Mouse (Mus musculus) embryo, embryonic 10 days (tissue): ENCODE results near the gene Dnah2.

Source experiments
- DNase-seq: peaks from one replicate; pipeline ENCODE4 v3.0.0-alpha.2; 2015; ENCODE audit warnings: low spot score

The Dnah2 gene

DNA sequence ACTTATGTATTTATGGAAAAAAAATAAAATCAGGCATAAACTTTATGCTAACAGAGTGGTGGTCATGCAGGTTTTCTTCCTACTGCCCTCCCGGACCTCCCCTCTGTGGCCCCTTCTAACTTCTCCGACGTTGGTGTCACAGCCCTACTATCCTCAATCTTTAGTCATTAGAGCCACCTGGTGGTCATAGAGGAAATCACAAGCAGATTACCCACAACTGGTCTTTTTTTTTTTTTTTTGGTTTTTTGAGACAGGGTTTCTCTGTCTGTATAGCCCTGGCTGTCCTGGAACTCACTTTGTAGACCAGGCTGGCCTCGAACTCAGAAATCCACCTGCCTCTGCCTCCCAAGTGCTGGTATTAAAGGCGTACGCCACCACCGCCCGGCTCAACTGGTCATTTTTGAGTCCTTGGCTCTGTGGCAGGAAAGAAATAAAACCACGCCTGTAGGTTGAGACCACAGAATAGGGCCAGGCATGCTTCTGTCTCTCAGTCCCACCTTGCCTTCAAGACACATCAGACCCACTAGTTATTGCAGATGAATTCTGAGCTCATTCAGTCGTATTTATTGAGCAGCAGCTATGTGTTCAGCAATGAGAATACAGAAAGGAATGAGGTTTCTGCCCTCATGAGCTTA lies 158.4 kb downstream of the Dnah2 start:
- DNase-seq = peak; percentile 88

DNA sequence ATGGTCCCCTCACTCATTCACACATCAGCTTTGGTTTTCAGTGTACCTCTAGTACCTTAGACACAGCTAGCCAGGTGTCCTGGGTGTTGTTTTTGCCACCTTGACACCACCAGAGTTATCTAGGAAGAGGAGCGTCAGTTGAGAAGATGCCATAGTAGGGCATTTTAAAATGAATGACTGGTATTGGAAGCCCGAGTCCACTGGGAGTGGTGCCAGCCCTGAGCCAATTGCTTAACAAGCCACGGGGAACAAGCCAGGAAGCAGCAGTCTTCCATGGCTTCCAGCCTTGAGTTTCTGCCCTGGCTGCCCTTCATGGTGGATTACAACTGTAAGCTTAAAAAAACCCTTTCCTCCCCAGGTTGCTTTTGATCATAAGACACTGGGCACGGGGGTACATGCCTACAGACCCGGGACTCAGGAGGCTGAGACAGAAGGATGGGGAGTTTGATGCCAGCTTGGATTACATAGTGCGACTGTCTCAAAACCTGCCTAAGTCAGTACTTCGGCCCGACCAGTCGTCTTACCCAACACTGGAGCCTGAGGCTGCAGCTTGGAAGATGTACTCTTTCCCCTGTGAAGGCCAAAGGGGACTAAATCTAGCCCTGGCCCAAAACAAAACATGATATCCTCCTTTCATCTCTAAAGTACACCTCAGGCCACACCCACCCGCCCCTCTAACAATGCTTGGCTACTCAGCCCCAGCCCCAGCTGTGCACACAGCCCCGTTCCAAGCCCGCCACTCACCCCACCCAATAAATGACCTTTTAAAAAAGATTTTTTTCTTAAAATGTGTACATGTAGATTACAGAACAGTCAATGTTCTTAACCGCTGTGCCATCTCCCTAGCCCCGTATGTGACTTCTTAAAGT lies 159.1 kb downstream of the Dnah2 start:
- DNase-seq = no peak

DNA sequence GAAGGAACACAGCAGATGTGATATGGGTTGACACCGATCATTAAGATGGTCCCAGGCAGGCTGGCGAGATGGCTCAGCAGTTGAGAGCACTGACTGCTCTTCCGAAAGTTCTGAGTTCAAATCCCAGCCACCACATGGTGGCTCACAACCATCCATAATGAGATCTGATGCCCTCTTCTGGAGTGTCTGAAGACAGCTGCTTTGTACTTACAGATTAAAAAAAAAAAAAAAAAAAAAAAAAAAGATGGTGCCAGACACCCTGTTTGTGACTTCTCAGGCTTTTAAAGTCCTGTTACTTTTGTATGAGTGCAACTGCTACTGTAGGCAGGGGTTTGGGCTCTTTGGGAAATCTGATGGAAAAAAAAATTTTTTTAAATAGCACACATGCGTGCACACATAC lies 160.2 kb downstream of the Dnah2 start:
- no peak for DNase-seq

DNA sequence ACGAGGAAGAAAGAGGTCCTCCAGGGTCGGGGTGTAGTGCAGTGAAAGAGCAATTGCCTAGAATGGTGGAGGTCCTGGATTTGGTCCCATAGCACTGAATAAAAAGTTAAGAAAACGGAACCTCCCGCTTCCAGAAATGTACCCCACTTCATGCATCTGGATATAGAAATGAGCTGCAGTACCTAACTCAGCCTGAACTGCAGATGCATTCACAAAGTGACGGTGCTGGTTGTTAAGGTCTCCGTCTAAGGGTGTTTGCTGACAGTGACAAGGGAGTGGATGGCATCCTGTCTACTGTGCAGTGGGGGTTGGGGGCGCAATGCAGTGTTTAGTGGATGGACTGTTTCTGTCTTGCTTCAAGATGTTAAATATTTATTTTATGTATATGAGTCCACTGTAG lies 162.2 kb downstream of the Dnah2 start:
- DNase-seq = no peak

DNA sequence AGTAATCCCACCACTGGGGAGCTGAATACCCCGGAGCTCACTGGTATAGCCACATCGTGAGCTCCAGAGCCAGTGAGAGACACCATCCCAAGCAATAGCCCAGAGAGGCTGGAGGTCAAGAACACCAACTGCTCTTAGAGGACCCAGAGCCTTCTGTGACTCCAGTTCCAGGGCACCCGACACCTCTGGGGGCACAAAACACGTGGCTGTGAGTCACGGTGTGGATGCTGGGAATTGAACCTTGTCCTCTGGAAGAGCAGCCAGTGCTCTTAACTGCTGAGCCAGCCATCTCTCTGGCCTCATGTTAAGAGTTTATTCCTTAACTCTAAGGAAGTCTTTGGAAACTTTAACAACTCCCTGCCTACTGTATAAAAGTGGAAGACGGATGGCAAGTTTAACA lies 163.9 kb downstream of the Dnah2 start:
- DNase-seq = no peak

DNA sequence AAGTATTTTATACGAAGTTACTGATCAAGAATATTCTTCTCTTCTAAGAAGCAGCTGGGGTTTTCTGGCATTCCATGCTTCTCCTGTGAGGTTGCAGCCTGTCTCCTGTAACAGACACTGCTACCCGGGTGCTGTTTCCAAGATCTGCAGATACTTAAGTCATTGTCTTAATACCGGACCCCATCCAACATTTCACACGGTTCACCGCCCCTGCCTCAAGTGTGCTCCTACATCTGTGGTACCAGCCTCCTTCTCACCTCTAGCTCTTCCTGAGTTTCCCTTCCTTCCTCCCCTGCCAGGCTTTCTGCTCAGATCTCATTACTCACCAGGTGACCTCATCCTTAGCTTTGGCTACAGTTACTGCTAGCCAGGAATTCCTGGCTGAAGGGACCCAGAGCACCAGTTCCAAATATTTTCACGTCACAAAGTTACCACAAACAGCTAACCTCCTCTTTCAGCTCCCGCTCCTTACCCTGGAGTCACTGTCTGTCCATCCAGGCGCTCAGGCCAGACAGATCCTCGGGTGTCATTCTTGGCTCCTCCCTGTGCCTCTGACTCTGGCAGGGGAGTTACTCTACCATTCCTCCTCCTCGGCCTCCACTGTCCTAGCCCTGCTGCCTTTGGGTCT lies 166.3 kb downstream of the Dnah2 start:
- DNase-seq = no peak

DNA sequence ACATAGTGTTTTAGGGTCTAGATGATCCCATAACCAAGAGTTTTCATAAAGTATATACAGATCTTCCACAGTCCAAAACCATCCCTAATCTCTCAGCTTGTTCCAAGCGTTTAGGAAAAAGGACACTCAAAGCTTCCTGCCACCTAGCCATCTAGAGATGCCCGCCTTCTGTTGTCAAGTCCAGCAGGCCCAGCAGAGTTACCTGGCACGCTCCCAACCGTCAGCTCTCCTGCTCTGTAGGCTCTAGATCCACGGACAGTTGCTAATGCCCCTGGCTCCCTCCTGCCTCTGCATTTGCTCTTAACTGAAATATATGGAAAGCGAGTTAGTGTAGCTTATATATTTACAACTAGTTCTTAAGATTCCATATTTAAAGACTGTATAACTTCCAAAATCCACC lies 167.6 kb downstream of the Dnah2 start:
- DNase-seq = no peak

DNA sequence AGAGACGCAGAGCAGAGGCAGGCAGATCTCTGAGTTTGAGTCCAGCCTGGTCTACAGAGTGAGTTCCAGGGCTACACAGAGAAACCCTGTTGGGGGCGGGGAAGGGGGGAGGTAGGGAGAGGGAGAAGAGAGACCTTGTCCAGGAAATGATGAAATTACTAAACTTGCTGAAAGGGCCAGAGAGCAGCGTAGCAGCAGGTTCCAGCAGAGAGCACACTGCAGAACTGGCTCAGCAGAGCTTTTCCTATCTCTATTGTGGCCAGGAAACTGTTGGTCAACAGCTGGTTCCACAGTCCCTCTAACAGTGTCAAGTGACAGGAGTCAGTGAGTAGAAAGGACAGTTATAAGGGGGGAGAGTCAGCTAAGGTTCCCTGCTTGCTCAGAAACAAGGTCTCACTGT lies 169.3 kb downstream of the Dnah2 start:
- no peak for DNase-seq

DNA sequence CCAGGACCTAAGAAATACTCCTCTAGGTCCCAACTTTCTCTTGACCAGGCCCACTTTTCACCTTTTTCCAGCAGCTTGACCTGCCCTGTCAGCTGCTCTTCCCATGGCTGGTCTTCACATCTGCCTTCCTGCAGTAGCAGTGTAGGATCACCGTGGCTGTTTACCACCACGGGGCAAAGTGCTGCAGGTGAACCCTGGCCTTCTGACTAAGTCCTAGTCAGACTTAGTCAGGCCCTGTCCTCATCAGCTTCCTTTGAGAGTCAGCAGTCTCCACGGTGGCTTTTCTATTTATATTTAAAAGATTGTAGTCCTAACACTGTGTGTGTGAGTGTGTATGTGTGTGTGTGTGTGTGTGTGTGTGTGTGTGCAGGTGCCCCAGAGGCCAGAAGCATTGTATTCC lies 171.1 kb downstream of the Dnah2 start:
- DNase-seq = no peak

DNA sequence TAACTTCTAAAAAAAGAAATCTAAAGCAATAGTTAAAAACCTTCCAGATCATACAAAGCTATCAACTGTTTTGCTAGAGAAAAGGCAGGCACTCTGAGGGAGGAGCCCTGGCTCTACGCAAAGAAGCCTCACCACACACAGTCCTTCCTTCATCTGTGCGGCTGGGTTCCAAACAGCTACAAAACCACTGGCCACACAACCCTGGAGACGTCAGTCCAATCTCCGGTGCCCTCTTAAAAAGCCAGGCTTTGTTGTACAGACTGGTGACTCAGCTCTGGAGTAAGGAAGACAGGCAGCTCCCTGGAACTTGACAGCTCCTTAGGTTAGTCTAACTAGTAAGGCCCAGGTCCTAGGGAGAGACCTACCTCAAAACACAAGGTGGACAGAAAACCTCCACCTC lies 173.3 kb downstream of the Dnah2 start:
- no peak for DNase-seq

DNA sequence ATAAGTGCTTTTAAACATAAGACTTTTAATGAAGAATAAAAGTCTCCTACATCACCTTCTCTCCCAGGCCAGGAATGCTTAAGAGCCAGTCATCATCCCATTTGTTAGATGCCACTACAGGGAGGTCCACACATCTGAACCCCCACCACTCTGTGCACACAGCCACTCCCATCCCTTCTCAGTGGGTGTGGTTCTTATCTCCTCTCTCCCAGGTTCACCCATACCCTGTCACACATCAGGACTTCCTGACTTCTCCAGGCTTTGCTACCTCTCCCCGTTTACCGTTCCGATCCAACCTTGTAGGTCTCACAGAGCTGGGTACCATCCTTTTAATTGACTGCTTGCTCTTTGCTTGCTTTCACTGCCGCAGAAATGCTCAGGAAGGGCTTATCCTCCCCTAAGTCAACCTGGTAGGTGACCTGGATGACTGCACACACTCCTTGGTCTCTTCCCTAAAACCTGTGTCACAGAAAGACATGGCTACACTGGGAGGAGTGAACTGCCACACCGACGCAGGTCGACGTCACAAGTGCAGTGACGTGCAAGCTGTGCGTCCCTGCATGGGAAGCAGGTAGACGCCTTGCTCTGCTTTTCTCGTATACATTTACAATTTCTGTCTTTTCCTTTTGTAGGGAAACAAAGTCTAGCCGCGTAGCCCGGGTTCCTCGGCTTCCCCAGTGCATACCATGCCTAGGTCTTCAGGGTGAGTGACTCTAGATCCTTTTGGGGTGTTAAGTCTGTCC lies 175.5 kb downstream of the Dnah2 start:
- DNase-seq = no peak

DNA sequence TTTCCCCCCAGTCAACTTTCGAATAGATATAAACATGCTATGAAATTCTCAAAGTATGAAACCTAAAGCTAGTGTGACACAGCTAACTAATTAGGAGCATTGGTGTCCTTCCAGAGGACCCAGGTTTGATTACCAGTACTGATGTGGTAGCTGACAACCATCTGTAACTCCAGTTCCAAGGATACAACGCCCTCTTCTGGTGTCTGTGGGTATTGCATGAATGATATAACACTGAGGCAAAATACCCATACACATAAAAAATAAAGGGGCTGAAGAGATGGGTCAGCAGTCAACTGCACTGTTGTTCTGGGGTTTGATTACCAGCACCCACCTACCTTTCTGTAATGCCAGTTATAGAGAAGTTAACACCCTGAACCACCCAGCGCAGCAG lies 176.1 kb downstream of the Dnah2 start:
- no peak for DNase-seq

DNA sequence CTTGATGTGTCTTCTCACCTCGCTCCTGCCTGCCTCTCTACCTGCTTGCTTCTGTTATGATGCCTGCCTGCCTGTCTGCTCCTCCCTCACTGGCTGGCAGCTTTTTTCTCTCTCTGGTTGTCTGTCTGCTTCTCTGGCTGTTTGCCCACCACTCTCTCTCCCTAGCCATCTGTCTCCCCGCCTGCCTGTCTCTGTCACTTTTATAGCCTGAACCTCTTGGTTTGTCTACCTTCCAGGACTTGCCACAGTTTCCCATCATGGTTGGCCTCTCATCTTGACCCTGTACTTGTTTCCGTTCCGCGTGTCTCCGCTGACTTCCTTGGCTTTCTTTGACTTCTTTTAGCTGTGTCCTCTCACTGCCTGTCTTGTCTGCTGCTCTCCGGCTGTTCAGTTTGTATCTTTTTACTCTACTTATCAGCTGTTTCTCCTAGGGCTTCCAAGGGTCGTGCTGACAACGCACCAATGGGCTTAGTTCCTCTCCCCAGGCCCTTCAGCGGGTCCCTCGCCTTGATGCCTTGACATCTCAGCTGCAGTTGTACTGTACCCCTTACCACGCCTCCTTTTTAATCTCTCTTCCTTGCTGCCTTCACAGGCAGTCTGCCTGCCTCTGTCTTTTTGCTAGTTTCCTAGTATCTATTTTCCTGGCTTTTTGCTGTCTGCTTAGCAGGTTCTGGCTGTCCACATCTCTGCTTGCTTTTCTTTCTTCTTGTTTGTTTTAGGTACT lies 176.7 kb downstream of the Dnah2 start:
- DNase-seq = peak; percentile 37

DNA sequence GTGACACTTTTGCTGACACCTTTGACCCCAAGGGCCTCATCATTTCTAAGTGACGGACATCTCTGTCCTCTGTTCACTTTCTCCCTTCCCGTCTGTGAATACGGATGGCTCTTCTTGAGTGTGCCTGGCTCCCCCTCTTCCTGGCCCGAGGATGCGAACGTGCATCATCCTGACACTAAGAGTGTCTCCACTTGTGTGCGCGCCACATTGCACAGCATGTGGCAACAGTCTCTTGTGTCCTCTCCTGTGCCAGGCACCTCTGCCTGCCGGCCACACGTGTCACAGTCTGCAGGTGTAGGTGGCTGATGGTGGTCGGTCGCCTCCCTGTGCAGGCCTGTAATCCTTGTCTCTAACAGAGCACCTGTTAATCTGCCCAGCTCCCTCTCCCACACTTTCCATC lies 177.3 kb downstream of the Dnah2 start:
- DNase-seq = peak; percentile 40

DNA sequence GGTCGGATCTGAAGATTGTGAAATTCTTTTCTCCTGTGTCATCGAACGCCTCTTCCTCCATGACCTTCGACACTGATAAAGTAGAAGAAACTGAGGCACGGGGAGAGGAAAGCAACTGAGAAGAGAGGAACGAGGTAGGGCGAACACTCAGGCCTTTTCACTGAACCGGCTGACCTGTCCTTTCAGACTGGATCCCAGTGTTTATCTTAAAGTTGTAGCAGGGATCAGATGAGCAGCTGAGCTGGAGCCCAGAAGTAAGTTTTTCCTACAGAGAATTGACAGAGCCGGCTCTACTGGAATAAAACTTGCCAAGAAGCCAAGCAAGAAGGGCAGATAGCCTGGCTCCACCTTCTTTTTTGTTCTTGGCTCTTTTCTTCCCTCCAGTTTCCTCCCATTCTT lies 178.1 kb downstream of the Dnah2 start:
- DNase-seq = no peak
